In genomic region chr8:8970346-8970745, GRCm38 (mm10) we compare ENCODE assay signal across 26 mouse cellular contexts.
"Had no signal": no experiment of that assay in that cellular context is flagged by ENCODE, and none has a peak within 500 bp of the region (broad histone marks: within the 10 kb centered on the region; RNA-seq: fewer than 3 reads in every experiment).

No protein-coding gene starts in this region.

- H3K27me3 ChIP-seq: heart, embryonic 13.5 days; heart, embryonic 15.5 days; hindbrain, embryonic 13.5 days; hindbrain, embryonic 15.5 days; intestine, embryonic 15.5 days; kidney, embryonic 15.5 days; limb, embryonic 12.5 days; liver, embryonic 13.5 days had no signal

- DNase-seq: gastrocnemius, postnatal 14 days; gastrocnemius, postnatal 36 days; heart, adult 2 months; heart, postnatal 14 days; heart, postnatal 36 days; kidney, adult 11 months; kidney, adult 2 months; kidney, adult 9 months; kidney, postnatal 25 days; kidney, postnatal 4 days; liver; liver, embryonic 13.5 days had no signal

- H3K27ac ChIP-seq: heart, adult 2 months; heart, embryonic 13.5 days; heart, embryonic 15.5 days; hindbrain, embryonic 13.5 days; hindbrain, embryonic 15.5 days; hindbrain, postnatal 0 days; intestine, embryonic 15.5 days; kidney, embryonic 15.5 days; kidney, postnatal 0 days; layer of hippocampus, adult 2 months; limb, embryonic 10.5 days; limb, embryonic 12.5 days; liver, embryonic 13.5 days had no signal

- ATAC-seq: hindbrain, postnatal 0 days had no signal

- H3K4me1 ChIP-seq: hindbrain, embryonic 13.5 days; intestine, embryonic 15.5 days; liver, embryonic 13.5 days had no signal

- H3K4me2 ChIP-seq: heart, embryonic 11.5 days; heart, embryonic 13.5 days; heart, embryonic 15.5 days; hindbrain, embryonic 13.5 days; hindbrain, embryonic 15.5 days; intestine, embryonic 15.5 days; kidney, embryonic 15.5 days; limb, embryonic 12.5 days; liver, embryonic 11.5 days; liver, embryonic 13.5 days had no signal

- H3K4me3 ChIP-seq: heart, adult 2 months; heart, embryonic 13.5 days; heart, embryonic 15.5 days; hindbrain, embryonic 13.5 days; hindbrain, embryonic 15.5 days; intestine, embryonic 15.5 days; kidney, embryonic 15.5 days; layer of hippocampus, adult 2 months; left cerebral cortex, adult 2 months; limb, embryonic 10.5 days; limb, embryonic 12.5 days; liver, embryonic 13.5 days had no signal

- H3K9me3 ChIP-seq: heart, embryonic 13.5 days; heart, embryonic 15.5 days; hindbrain, embryonic 13.5 days; hindbrain, embryonic 15.5 days; intestine, embryonic 15.5 days; kidney, embryonic 15.5 days; limb, embryonic 10.5 days; limb, embryonic 12.5 days; liver, embryonic 13.5 days had no signal

- H3K9ac ChIP-seq: heart, embryonic 13.5 days; heart, embryonic 15.5 days; hindbrain, embryonic 13.5 days; hindbrain, embryonic 15.5 days; intestine, embryonic 15.5 days; kidney, embryonic 15.5 days; limb, embryonic 12.5 days; liver, embryonic 13.5 days had no signal

- H3K36me3 ChIP-seq: heart, embryonic 13.5 days; heart, embryonic 15.5 days; hindbrain, embryonic 13.5 days; hindbrain, embryonic 15.5 days; intestine, embryonic 15.5 days; kidney, embryonic 15.5 days; limb, embryonic 10.5 days; limb, embryonic 12.5 days; liver, embryonic 13.5 days had no signal
